Mouse (Mus musculus) embryonic fibroblast, embryonic 13.5 days (primary cell): ENCODE data around the gene Hoxb13.

Source experiments
- CTCF ChIP-seq: IDR thresholded peaks from 2 replicates; pipeline ENCODE4 v1.5.1; 2011; ENCODE audit warnings: mild to moderate bottlenecking, control low read depth, low read length, moderate library complexity, borderline replicate concordance; ENCODE audit not compliant: insufficient read depth
- POLR2A ChIP-seq: IDR thresholded peaks from 2 replicates; pipeline ENCODE4 v1.6.1; 2011; ENCODE audit warnings: low read depth, mild to moderate bottlenecking, control low read depth, low read length, moderate library complexity

DNA sequence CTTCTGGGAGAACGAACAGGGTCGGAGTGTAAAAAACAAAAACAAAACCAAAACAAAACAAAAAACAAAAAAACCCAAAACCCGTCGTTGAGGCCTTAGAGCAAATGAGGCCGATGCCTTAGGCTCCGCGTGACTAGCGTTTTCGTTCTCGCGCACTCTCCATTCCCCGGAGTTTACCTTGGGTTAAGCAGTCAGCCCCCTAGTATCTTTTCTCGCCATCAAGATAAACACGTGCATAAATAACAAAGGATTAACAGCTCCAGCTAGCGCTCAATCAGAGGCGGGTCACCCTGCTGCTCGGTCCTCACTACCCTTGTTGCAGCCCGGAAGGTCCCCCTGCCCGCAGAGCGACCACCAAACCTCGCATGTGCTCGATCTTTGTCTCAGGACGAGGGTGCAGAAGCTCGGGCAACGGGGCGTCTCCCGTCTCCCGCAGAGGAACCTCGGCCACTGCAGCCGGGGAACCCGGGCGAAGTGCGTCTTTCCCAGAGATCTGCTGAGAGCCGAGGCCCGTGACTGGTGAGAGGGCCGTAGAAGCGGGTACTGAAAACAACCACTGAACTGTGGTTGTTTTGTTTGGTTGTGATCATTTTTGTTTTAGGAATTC is 9.2 kb downstream of the Hoxb13 start:
- TF ChIP-seq CTCF: no peak
- no peak for TF ChIP-seq POLR2A
